Mouse (Mus musculus): ENCODE results near the gene Gm10260.

DNA sequence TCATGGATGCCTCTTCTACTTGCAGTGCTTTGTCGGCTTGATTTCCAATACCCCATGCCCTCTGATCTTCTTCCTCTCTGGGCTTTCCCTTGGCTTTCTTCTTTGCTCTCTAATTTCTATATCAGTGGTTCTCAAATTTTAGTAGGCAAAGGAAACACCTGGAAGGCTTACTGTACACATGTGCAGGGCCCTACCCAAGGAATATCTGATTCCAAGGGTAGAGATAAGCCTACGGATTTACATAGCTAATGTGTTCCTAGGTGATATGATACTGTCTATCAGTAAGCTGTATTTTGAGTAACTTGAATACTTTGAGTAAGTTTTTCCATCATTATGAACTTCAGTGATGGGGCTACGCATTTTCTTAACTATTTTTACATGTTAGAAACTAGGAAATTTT, 25.7 kb downstream of the Gm10260 start:
- TF ChIP-seq CTCF (IDR thresholded peaks at IDR 0.05; ENCODE audit: low read depth, low read length), result no peak
- TF ChIP-seq GATA1 (IDR thresholded peaks at IDR 0.05; ENCODE audit: borderline replicate concordance, low read length), result no peak
- TF ChIP-seq TAL1 (conservative IDR thresholded peaks at IDR 0.05; ENCODE audit: low read depth, low read length), result no peak

Measured in G1E (cell line).